Mouse (Mus musculus) cerebellum, adult 18-20 months (tissue): ENCODE data around the gene Hcn3.
"Not testable (repeated sequence)": the region's sequence is repeated elsewhere in the genome, so short reads cannot be mapped to it uniquely, and the experiment has no call there.

Experiments used
- DNase-seq, 2 experiments: peaks; one replicate each; pipeline ENCODE4 v3.0.0; 2021

Gene Hcn3

DNA sequence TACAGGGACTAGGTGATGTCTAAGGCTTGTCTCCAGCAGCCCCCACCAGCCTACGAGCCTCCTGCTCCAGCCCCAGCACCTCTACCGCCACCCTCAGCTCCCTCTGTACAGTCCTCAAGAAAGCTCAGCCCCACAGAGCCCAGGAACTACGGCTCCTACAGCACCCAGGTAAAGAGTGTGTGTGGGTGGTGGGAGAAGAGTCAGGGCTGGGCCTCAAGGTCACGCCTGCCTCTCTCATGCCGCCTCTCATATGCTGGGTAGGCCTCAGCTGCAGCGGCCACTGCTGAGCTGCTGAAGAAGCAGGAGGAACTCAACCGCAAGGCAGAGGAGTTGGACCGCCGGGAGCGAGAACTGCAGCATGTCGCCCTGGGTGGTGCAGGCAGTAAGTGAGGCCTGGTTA, 19.1 kb upstream of the Hcn3 start:
- DNase-seq: no peak

DNA sequence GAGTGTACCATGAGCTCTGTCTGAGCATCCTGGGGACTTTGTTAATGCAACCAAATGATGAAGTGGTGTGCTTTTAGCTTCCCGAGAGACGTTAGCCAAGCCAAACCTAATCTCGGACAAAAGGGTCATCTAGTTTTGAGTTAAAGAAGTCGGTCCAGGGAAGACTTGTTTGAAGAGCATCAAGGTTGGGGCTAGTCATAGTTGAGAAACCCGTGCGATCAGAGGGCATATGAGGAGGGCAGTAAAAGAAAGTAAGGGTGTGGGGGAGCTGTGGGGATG, 18.1 kb upstream of the Hcn3 start:
- no peak for DNase-seq

DNA sequence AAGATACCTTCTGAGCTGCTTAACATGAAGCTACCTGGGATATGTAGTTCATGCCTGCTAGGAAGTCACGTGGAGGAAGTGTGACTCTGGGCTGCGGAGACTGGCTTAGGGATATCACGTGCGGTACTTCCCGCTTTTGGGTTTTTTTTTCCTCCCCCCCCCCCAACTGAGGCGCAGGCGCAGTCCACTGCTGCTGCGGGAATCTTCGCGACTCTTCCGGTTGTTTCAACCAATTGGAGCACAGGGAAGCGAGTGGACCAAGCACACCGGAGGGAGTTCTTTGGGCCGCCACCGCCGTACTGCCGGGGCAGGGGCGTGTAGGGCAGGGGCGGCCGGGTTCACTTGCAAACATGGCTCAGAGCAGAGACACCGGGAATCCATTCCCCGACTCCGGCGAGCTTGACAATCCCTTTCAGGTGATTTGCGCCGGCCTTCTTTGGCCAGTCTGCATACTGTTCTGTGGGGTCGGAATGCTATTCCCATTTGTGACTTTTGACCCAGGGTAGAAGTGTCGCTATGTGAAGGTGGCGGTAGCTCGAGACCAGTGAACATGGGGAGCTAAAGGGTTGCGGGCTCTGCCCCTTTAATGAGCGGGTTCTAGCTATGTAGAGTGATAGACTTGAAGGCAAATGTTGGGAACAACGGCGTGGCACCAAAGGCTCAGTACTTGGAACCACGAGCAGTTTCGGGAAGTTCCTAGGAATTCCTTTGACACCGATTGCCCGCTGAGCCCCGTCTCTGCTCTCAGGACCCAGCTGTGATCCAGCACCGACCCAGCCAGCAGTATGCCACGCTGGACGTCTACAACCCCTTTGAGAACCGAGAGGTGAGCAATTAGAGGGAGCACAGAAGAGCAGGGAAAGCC, 17.5 kb upstream of the Hcn3 start, which contains the start of gene Scamp3:
Gene Scamp3 (plus strand): TSS at position 232 of the 865 bp plus-strand sequence.
- peak; percentile 83 to 91 for DNase-seq

DNA sequence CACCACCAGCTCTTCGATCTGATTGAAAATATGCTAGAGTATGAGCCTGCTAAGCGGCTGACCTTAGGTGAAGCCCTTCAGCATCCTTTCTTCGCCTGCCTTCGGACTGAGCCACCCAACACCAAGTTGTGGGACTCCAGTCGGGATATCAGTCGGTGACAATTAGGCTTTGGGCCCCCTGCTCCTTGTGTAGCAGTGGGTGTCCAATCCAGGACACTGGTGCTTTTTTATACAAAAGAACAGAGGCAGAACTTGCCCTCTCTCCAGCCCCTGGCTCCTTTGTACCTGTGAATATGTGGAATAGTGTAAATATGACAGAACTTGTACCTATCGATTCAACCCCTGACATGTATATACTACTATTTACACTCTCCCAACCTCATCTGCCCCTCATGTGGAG, 16.4 kb upstream of the Hcn3 start:
- no peak for DNase-seq

DNA sequence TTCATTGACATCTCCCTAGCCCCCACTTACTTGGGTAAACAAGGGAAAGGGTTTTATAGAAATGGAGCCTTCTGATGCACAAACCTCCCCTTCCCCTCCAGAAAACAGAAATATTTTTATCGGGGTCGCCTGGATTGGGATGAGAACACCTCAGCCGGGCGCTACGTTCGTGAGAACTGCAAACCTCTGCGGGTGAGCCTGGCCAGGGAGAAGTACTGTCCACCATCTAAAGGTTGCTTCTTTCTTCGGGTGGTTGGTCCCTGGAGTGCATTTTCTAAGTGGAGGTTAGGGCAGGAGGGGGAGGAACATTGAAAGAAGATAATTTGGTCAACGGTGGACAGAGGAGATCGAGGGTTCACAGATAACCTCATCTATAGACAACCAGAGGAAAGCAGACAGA, 15.5 kb upstream of the Hcn3 start:
- no peak for DNase-seq

DNA sequence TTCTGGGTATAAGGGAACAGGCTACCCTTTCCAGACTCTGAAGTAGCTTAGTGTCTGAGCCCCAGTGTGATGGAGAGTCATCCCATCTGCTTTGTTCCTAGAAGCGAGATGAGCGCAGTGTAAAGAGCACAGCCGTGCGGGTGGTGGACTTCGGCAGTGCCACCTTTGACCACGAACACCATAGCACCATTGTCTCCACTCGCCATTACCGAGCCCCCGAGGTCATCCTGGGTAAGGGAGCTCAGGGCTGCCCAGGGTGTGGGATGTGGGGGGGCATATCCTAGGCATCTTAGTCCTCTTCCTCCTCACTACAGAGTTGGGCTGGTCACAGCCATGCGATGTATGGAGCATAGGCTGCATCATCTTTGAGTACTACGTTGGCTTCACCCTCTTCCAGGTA, 14.8 kb upstream of the Hcn3 start:
- no peak for DNase-seq

DNA sequence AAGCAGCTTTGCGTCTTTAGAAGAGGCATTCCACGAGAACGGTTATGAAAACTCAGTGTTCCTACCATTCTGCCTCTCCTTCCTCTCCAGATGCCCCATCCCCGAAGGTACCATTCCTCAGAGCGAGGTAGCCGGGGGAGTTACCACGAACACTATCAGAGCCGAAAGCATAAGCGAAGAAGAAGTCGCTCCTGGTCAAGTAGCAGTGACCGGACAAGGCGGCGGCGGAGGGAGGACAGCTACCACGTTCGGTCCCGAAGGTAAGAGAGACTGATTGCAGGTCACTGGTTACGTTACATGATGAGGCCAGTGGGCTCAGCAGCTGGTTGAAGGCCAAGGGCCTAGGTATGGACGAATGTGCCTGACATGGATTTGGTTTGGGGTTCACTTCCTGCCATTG, 6.9 kb upstream of the Hcn3 start:
- DNase-seq: no peak

DNA sequence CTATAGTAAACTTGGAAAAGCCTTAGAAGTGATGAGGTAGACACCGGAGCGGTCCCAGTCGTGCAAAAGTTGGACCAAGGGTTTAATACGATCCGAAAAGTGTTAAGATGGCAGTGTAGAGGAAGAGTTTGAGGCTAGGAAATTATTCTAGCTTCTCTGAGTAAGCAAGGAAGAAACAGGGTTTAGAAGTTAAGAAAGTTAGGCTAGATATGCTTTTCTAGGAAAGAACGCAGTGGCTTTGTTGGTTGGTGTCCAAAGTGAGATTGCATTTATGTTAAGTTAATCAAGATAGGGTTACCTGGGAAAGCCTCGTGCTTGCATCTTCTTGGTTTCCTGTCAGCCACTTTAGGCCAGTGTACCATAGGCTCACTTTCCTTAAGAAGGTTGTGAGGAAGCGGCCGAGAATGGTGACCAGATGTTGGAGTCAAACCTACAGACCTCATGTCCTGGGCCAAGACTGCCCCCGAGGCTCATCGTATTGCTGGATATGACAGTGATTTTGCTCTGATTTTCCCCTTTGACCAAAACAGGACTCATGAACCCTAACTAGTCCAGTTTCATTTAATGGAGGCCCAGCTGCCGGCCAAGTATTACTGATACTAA, 5.4 kb upstream of the Hcn3 start:
- no peak for DNase-seq

DNA sequence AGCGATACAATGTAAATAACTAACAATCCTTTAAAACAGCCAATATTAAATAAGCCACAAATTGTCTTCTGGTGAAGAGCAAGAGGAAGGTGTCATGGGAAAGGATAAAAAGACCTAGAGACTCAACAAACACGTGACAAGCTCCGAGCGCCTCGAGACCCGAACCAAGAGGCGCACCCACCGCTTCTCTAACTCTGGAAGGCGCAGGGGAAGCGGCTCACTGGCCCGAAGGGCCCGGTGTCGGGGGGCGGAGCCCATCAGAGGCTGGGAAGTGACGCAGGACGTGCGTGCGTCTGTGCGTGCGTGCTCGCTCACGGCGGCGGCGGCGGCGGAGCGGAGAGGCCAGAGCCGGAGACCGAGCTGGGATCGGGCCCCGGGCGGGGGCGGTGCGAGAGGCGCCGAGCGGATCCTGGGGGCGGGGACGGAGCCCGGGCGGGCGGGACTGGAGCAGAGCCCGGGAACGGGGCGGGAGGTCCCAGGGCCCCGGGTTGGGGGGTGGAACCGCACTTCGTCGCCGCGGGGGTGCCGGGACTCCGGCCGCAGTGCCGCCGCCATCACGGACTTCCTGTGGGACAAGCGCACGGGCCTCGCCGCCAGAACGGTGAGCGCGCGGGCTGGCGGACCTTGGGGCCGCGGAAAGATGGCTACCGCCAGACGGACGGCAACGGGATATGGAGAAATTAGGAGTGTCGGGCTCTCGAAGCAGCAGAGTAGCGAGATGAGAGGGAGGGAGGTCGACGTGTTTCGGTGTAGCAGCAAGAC, 4.7 kb upstream of the Hcn3 start, which contains the start of gene Clk2:
Gene Clk2 (plus strand): TSS at position 290 of the 762 bp plus-strand sequence.
- peak; percentile 96 for DNase-seq

DNA sequence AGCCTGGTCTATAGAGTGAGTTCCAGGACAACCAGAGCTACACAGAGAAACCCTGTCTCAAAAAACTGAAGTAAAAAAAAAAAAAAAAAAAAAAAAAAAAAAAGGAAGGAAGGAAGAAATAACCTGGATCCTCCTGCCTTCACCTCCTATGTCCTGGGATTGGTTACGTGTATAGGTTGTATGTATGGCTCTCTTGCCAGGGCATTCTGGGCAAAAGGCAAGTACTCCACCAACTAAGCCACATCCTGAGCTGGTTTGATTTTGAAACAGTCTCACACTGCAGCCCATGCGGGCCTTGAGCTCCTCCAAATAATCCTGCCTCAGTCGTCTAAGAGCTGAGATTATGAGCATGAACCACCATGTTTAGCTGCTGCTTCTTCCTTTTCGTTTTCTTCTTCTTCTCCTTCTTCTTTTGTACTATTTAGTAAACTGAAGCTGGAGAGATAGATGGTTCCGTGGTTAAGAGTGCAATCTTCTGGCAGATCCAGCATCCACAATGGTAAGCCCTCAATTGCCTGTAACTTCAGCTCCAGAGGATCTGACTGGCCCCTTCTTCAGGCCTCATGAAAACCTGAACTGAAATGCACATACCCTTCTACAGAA, 3.7 kb upstream of the Hcn3 start:
- DNase-seq: no peak

DNA sequence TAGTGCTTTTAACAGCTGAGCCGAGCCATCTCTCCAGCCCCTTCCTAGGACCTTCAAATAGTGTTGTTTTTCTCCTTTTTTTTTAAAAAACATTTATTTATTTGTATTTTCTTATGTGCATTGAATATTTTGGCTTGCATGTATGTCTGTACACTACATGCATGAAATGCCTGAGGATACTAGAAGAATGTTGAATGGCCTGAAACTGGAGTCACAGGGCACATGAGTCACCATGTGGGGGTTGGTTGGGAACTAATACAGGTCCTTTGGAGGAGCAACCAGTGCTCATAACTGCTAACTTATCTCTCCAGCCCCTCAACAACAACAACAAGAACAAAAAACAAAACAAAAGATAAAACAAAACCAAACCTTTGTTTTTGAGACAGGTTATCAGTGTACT, 3.1 kb upstream of the Hcn3 start:
- no peak for DNase-seq

DNA sequence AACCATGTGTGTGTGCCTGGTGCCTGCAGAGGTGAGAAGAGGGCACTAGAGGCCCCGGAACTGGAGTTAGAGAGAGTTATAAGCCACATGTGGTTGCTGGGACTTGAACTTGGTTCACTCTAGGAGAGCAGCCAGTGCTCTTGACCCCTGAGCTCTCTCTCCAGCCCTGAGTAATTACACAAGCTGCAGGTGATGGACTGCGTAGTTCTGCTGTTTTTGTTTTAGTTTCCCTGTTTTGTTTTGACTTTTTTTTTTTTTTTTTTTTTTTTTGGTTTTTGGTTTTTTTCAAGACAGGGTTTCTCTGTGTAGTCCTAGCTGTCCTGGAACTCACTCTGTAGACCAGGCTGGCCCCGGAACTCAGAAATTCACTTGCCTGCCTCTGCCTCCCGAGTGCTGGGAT, 1.8 kb upstream of the Hcn3 start:
- DNase-seq: no peak

DNA sequence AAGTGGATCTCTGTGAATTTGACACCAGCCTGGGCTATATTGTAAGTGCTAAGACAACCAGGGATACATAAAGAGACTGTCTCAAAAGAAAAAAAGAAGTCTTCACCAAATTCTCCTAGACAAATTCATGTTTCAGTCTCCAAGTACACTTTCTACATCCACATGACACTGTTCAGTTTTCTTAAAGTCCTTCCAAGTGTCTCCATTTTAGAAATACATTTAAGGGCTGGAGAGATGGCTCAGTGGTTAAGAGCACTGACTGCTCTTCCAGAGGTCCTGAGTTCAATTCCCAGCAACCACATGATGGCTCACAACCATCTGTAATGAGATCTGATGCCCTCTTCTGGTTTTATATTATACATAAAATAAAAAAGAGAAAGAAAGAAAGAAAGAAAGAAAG, 1.2 kb upstream of the Hcn3 start:
- DNase-seq: not testable (repeated sequence)

DNA sequence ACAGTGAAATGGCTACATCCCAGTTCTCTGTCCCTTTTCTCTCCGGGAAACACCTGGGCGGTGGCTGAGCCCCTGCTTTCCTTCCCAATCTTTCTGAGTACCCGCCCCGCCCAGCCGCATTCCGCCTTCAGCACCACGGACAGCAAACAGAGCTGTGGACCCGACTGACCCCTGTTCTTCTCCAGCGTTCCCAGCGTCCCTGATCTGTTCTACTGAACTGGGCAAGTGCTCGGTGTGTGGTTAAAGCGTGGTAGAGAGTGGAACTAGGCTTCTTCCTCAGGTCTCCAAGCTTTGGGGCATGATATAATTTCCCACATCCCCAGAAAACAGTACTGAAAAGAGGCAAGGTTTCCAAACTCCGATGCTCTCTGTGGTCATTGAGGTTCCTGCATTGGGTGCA, 785 bp downstream of the Hcn3 start:
- DNase-seq: no peak

DNA sequence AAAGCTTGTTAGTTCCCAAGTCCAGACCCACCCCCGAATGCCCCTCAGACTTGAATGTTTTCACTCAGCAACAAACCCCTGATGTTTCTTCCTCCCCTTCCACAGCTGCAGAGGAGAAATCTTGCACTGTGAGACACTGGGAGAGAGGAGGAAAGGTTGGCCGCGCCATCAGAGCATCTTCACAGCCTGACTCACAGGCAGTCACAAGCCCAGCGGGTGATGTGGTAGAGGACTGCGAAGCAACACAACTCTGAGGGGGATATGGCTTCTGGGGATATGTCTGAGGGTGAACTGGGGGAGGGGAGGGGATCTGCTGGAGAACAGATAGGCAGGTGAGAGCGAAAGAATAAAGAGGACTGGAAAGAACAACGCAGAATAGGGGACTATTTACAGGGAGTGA, 1.3 kb downstream of the Hcn3 start:
- no peak for DNase-seq

DNA sequence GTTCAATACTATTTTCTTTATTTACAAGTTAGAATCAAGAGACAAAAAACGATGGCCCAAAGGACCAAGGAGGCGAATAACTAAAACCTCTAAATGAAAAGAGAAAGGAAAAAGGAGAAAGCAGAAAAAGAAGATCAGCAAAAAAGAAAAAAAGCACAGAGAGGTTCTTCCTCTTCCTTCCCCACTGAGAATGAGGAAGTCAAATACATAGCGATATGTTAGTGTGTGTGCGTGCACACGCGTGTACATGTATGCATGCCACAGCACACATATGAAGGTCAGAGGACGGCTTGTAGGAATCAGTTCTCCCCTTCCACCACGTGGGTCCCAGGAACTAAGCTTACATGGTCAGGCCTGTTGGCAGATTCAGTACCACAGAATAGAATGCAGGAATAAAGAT, 3.0 kb downstream of the Hcn3 start:
- no peak for DNase-seq

DNA sequence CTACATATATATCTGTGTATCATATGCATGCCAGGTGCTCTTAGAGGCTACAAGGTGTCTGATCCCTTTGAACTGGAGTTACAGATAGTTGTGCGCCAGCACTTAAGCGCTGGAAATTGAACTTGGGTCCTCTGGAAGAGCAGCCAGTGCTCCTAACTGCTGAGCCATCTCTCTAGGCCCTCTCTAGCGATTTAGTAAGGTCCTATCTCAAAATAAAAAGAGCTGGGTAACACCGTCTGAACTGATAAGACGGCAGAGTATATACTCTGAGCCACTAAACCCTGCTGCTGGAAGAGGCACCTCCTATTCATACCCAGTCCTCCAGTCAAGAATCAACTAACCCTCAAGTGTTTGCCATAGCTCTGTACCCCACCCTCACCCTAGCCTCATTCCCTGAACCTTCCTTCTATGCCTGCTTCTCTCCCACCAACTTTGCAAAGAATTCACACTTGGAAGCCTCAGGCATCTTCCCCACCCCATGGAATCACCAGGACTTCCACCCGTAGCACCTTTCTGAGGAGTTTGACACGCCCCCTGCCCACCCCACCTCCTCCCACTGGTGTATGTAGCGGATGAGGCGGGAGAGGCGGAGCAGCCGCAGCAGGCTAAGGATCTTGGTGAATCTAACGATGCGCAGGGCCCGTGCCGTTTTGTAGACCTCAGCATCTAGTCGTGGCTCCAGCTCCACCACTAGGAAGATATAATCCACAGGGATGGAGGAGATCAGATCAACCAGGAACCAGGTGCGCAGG, 7.7 kb downstream of the Hcn3 start:
- no peak for DNase-seq

DNA sequence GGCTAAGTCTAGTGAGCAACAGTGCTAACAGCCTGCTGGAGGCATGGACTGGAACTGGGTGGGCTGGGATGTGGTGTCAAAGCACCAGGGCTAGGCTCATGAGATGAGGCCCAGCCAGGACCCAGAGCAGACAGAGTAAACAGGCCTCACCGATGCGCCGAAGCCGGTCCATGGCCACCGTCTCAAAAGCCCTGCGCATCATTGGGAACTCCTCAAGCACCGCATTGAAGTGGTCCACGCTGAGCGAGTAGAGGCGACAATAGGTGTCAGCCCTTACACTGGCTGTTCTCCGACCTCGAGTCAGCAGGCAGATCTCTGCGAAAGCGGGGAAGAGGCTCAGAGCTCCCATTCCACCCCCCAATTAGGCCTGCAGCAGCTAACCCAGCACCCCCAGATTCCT, 11.4 kb downstream of the Hcn3 start:
- DNase-seq: no peak

DNA sequence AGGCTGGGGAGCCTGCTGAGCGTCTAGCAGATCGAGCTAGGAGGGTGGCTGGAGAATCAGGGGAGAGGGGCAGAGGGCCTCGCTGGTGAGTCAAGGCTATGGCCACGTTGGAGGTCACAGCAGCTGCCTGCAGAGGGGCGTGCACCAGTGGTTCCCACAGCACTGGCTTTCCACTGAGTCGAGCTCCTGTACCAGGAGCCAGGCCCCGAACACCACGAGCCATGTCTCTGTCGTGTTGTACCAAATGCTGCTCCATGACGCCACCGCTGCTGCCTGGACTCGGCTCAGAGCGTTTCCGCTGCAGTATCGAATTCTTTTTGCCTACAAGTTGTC, 12.1 kb downstream of the Hcn3 start:
- DNase-seq: no peak

DNA sequence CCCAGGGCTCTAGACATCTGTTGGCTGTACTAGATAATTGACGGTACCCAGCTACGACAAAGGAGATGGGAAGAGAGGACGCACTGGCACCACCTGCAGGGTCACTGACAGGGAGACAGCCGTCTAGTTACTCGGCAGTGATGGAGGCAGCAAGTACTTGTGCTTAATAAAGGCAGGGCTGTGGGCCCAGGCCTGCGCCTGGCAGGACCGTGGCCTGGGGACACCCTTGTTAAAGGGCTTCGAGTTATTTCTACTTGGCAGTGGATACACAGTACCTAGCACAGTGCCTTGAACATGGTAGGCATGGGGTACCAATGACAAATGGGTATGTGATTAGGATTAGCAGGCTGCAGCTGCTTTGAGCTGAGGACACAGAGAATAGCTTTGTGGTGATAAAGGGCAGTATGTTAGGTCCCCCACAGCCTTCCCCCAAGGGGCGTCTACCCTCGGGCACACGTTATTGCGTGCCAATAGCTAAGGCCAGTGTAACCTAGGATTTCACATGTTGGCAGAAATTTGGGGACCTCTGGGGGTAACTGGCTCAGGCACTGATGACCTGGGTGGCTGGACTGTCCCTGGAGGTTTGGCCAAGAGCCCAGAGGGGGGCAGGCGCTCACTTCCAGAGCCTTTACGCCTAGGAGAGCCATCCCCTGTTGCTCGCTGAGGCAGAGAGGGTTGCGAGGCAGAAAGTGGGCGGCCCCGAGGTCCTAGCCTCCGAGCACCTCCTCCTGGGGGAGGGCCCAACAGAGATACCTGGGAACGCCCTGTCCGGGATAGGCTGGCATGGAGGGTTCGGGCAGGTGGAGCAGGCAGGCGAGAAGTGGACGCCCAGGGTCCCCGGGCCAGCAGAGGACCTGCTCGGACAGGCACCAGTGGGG, 12.7 kb downstream of the Hcn3 start:
- DNase-seq: peak; percentile 15 to 27

DNA sequence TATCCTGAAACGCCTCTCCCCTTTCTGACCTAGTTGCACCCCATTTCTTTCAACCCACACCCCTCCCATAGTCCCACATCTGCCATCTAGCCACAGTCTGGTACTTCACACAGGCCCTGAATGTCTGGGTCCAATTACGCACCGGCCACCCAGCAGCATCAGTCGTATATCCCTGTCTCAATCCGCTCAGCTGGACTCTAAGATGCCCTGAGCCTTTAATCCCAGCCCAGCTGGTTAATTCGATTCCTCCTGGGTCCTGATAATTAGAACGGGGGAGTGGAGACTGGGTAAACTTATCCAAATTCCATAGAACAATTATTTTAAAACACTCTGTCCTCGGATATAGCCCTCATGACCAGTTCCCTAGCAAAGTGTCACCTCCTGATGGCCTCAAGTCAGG, 14.4 kb downstream of the Hcn3 start:
- no peak for DNase-seq

DNA sequence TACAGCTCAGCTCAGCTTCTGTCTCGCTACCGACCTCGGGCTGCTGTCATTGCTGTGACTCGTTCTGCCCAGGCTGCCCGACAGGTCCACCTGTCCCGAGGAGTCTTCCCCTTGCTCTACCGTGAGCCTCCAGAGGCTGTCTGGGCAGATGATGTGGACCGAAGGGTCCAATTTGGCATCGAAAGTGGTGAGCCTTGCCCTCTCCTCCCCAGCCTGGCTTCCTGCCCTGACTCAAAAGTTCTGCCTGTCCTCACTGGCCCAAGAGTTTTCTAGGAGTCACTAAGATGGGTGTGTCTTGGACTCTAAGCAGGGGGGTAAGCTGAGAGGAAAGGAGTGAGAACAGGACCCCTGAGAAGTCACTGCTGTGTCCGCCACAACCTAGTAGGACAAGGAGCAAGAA, 15.2 kb downstream of the Hcn3 start:
- DNase-seq: no peak
